Mouse (Mus musculus) embryonic facial prominence, embryonic 14.5 days (tissue): ENCODE data around the gene Mif4gd. TPM values are rescaled to one million over a fixed set of nuclear protein-coding genes. Genes with fewer than 3 reads are reported as not detected.
A peak's percentile ranks its signal among the peaks of the same experiment; 100 is the strongest.

Experiments
- ATAC-seq: fragments of 200-750 bp; cut with Nextera tagmentation; 2 replicates; pipeline ENCODE4 v1.8.0; 2017; ENCODE audit warnings: low read depth, moderate number of reproducible peaks, moderate TSS enrichment
- DNase-seq: peaks from one replicate; pipeline ENCODE4 v3.0.0-alpha.2; 2015; ENCODE audit warnings: low spot score
- H3K27ac ChIP-seq: fragments of 300-500 bp; sonication (generic); replicated peaks from 2 replicates; pipeline ENCODE4 v1.5.1; 2014; ENCODE audit warnings: low read depth, mild to moderate bottlenecking, low read length, moderate library complexity
- H3K27me3 ChIP-seq: fragments of 300-500 bp; sonication (generic); replicated peaks from 2 replicates; pipeline ENCODE4 v1.6.1; 2014; ENCODE audit warnings: low read length; ENCODE audit not compliant: control insufficient read depth, insufficient read depth
- H3K36me3 ChIP-seq: fragments of 300-500 bp; sonication (generic); 2 replicates; pipeline ENCODE4 v1.6.1; 2014; ENCODE audit warnings: low read length, mixed read lengths; ENCODE audit not compliant: control insufficient read depth, insufficient read depth
- H3K4me1 ChIP-seq: fragments of 300-500 bp; sonication (generic); 2 replicates; pipeline ENCODE4 v1.6.1; 2014; ENCODE audit warnings: antibody characterized with exemption, low read length; ENCODE audit not compliant: control insufficient read depth, insufficient read depth
- H3K4me2 ChIP-seq: fragments of 300-500 bp; sonication (generic); 2 replicates; pipeline ENCODE4 v1.6.1; 2014; ENCODE audit warnings: low read depth, mild to moderate bottlenecking, low read length, moderate library complexity, mixed read lengths
- H3K4me3 ChIP-seq: fragments of 300-500 bp; sonication (generic); 2 replicates; pipeline ENCODE4 v1.5.1; 2014; ENCODE audit warnings: low read depth, mild to moderate bottlenecking, low read length
- H3K9ac ChIP-seq: fragments of 300-500 bp; sonication (generic); 2 replicates; pipeline ENCODE4 v1.6.1; 2014; ENCODE audit warnings: low read depth, mild to moderate bottlenecking, low read length, moderate library complexity, mixed read lengths
- H3K9me3 ChIP-seq: fragments of 300-500 bp; sonication (generic); 2 replicates; pipeline ENCODE4 v1.6.1; 2016; ENCODE audit warnings: low read length; ENCODE audit not compliant: control insufficient read depth
- WGBS: fragments of 180-500 bp; shearing (Covaris S2); extraction: QIAGEN DNeasy Blood & Tissue Kit; methylation state at CpG from one replicate; pipeline ENCODE4 v1.1.7; 2014; 5-methylcytosine and 5-hydroxymethylcytosine counted together
- polyA plus RNA-seq: library from polyadenylated mRNA; unstranded; fragments of >200 nt; fragmentation: Nextera tagmentation; extraction: Ambion mirVana; gene quantifications from 2 replicates; pipeline ENCODE4 v1.2.1, GENCODE M21; 2014

Mif4gd gene
- polyA plus RNA-seq, 1 experiment from 2014 or later: 28.5 TPM

GRCm38 (mm10) chr11:115630532-115631504, 18.0 kb upstream of the Mif4gd start:
- Histone ChIP-seq H3K4me2 (no peak overlapping the region), H3K36me3 (no peaks in the 10 kb centered on the region), H3K27ac (no peak overlapping the region), H3K4me1 (peaks cover 6% of the 10 kb centered on the region; the same call in 1 of the 2 replicates), H3K4me3 (no peak overlapping the region), H3K9me3 (no peaks in the 10 kb centered on the region), H3K27me3 (no peaks in the 10 kb centered on the region), H3K9ac (no peak overlapping the region)
- DNase-seq (peak; percentile 41), ATAC-seq (no peak)
- 47% methylated on average over 16 of the region's 16 CpGs for WGBS

- H3K9me3 ChIP-seq: no peaks in the 10 kb centered on the region
- DNase-seq (no peak), ATAC-seq (no peak)
- peaks cover 6% of the 10 kb centered on the region; the same call in 1 of the 2 replicates for H3K4me1 ChIP-seq
- H3K27ac ChIP-seq: no peak overlapping the region
- no peak overlapping the region for H3K9ac ChIP-seq
- WGBS: 83% methylated on average over 13 of the region's 13 CpGs
- H3K4me3 ChIP-seq: no peak overlapping the region
- H3K4me2 ChIP-seq: no peak overlapping the region
- no peaks in the 10 kb centered on the region for H3K27me3 ChIP-seq
- no peaks in the 10 kb centered on the region for H3K36me3 ChIP-seq
Observed at GRCm38 (mm10) chr11:115629734-115630531, 17.2 kb upstream of the Mif4gd start.

- DNase-seq (no peak), ATAC-seq (peak; percentile 7; the same call in 1 of the 2 replicates)
- WGBS: 57% methylated on average over 13 of the region's 13 CpGs
- peak overlapping the region; percentile 55 for H3K4me2 ChIP-seq
- H3K36me3 ChIP-seq: no peaks in the 10 kb centered on the region
- peaks cover 6% of the 10 kb centered on the region; the same call in 1 of the 2 replicates for H3K4me1 ChIP-seq
- peak overlapping the region; percentile 71 for H3K4me3 ChIP-seq
- no peaks in the 10 kb centered on the region for H3K27me3 ChIP-seq
- H3K9me3 ChIP-seq: no peaks in the 10 kb centered on the region
- H3K27ac ChIP-seq: peak overlapping the region; percentile 29; the same call in 1 of the 2 replicates
- peak overlapping the region; percentile 52; the same call in 1 of the 2 replicates for H3K9ac ChIP-seq
Observed at GRCm38 (mm10) chr11:115628465-115629101, 15.8 kb upstream of the Mif4gd start.

GRCm38 (mm10) chr11:115627705-115628464, 15.1 kb upstream of the Mif4gd start, which contains the start of gene Slc25a19:
Gene Slc25a19 (minus strand): TSS chr11:115628295.
- Histone ChIP-seq H3K4me1 (peaks cover 6% of the 10 kb centered on the region; the same call in 1 of the 2 replicates), H3K4me2 (peak within 1 kb of the TSS; percentile 81), H3K27ac (peak within 1 kb of the TSS; percentile 29; the same call in 1 of the 2 replicates), H3K4me3 (peak within 1 kb of the TSS; percentile 71), H3K27me3 (no peaks in the 10 kb centered on the region), H3K9ac (peak within 1 kb of the TSS; percentile 71), H3K36me3 (peaks cover 5% of the 10 kb centered on the region; the same call in 1 of the 2 replicates), H3K9me3 (no peaks in the 10 kb centered on the region)
- ATAC-seq: peak; percentile 100
- 0% methylated on average over 46 of the region's 47 CpGs for WGBS
- DNase-seq: peak; percentile 100

- Histone ChIP-seq H3K27ac (no peak overlapping the region), H3K9ac (peak overlapping the region; percentile 71), H3K27me3 (no peaks in the 10 kb centered on the region), H3K4me2 (peak overlapping the region; percentile 81), H3K4me1 (peaks cover 6% of the 10 kb centered on the region; the same call in 1 of the 2 replicates), H3K36me3 (peaks cover 14% of the 10 kb centered on the region), H3K9me3 (no peaks in the 10 kb centered on the region), H3K4me3 (peak overlapping the region; percentile 71)
- DNase-seq (no peak), ATAC-seq (no peak)
- WGBS: 48% methylated on average over 11 of the region's 11 CpGs
Observed at GRCm38 (mm10) chr11:115626824-115627616, 14.3 kb upstream of the Mif4gd start.

- Histone ChIP-seq H3K27me3 (no peaks in the 10 kb centered on the region), H3K4me1 (peaks cover 6% of the 10 kb centered on the region; the same call in 1 of the 2 replicates), H3K4me2 (no peak overlapping the region), H3K9ac (no peak overlapping the region), H3K9me3 (no peaks in the 10 kb centered on the region), H3K27ac (no peak overlapping the region), H3K36me3 (peaks cover 20% of the 10 kb centered on the region), H3K4me3 (no peak overlapping the region)
- DNase-seq (no peak), ATAC-seq (no peak)
- 82% methylated on average over 9 of the region's 9 CpGs for WGBS
Observed at GRCm38 (mm10) chr11:115625877-115626276, 13.1 kb upstream of the Mif4gd start.

- no peak overlapping the region for H3K4me2 ChIP-seq
- H3K4me3 ChIP-seq: no peak overlapping the region
- H3K4me1 ChIP-seq: peaks cover 6% of the 10 kb centered on the region; the same call in 1 of the 2 replicates
- peaks cover 33% of the 10 kb centered on the region for H3K36me3 ChIP-seq
- no peak for ATAC-seq
- no peaks in the 10 kb centered on the region for H3K9me3 ChIP-seq
- WGBS: 72% methylated on average over 9 of the region's 9 CpGs
- no peaks in the 10 kb centered on the region for H3K27me3 ChIP-seq
- H3K9ac ChIP-seq: no peak overlapping the region
- no peak overlapping the region for H3K27ac ChIP-seq
- DNase-seq: no peak
Observed at GRCm38 (mm10) chr11:115623487-115624070, 10.8 kb upstream of the Mif4gd start.
